Mouse (Mus musculus): ENCODE data around the gene Glra2. TPM values are rescaled to one million over a fixed set of nuclear protein-coding genes. Genes with fewer than 3 reads are reported as not detected.
A peak's percentile ranks its signal among the peaks of the same experiment; 100 is the strongest.
"Not testable (repeated sequence)": the region's sequence is repeated elsewhere in the genome, so short reads cannot be mapped to it uniquely, and the experiment has no call there.

Gene Glra2
- 12.7 and 15.5 TPM in 2 replicates for polyA plus RNA-seq (2015; fragmentation: Nextera tagmentation; extraction: Ambion mirVana)

DNA sequence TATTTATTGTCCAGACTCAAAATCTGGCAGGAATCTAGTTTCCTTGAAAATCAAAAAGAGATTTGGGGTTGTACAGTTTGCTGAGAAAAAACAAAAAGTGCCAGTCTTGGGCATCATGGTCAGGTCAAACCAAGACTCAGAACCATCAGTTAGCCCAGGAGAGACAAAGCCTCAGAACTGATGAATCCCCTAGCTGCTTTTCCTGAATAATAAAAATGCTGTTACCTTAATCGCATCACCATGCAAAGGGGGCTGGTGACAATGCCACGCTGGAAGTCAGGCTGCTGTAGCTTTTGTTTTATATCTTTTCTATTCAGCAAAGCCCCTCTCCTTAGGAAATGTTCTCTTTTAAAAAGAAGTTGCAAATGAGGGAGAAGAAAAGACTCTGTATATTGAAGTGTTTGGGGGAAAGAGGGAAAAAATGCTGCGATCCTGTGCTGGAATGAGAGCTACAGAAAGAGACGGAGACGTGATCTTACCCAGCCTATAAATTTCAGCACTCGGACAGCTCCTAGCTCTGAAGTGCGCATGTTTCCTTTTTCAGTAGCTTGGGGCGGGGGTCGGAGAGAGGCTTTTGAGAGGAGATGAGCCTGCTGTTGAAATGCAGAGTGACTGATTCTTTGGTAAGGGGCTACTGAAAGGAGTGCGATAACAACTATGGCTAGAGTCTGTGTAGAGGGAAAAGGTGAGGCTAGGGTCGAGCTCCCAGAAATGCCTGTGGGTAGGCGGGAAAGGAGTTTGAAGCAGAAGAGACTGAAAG, at the start of gene Glra2:
Gene Glra2 (minus strand): TSS at position 455 of the 760 bp plus-strand sequence.
- Histone ChIP-seq H3K27me3 (no peaks in the 10 kb centered on the region), H3K4me1 (no peaks in the 10 kb centered on the region), H3K4me2 (peak within 1 kb of the TSS; percentile 60), H3K9ac (no peak within 1 kb of the TSS), H3K9me3 (replicated peaks) (no peaks in the 10 kb centered on the region), H3K4me3 (peak within 1 kb of the TSS; percentile 32), H3K27ac (no peak within 1 kb of the TSS), H3K36me3 (ENCODE audit: poor library complexity, severe bottlenecking) (no peaks in the 10 kb centered on the region)
- 16% methylated on average over 12 of the region's 12 CpGs for WGBS
- ATAC-seq: peak; percentile 82

DNA sequence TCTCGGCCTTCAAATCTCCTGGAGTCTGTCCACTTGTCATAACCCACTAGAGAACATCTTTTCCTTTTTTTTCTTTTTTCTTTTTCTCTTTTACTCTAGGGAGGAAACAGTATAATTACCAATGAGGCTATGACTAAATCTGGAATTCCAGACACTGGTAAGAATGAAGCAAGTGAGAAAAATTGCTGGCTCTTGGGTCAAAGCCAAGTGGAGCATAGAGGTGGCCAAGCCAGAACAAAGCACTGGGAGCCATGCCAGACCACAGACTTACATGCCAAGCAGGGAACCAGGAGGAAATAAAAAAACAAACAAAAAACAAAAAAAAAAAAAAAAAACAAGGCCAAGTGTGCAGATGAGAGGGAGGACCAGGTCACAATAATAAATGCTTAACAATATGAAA, 35.6 kb upstream of the Glra2 start:
- peak; percentile 75 for ATAC-seq
- Histone ChIP-seq H3K9me3 (replicated peaks) (no peaks in the 10 kb centered on the region), H3K27me3 (no peaks in the 10 kb centered on the region), H3K9ac (no peak overlapping the region), H3K36me3 (ENCODE audit: poor library complexity, severe bottlenecking) (no peaks in the 10 kb centered on the region), H3K4me1 (no peaks in the 10 kb centered on the region), H3K4me3 (no peak overlapping the region), H3K27ac (no peak overlapping the region), H3K4me2 (no peak overlapping the region)
- 52% methylated on average over 1 of the region's 1 CpGs for WGBS

DNA sequence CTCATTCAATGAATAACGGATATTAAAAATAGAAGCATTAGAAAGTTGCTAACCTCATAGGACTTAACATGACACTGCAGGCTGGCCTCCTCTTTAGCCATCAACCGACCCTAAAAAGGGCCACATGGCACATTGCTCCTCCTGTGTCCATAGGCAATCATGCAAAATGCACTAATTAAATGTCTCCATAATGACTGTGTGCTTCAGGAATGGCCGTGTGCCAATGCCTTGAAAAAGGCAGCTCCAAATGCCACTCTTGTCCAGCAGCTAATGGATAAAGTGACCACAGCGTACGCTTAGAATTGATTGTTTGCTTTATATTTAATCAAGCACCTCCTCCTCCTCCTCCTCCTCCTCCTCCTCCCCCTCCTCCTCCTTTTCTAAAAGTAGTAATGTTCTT, 17.4 kb upstream of the Glra2 start:
- Histone ChIP-seq H3K27ac (no peak overlapping the region), H3K9me3 (replicated peaks) (no peaks in the 10 kb centered on the region), H3K4me2 (no peak overlapping the region), H3K27me3 (no peaks in the 10 kb centered on the region), H3K4me1 (no peaks in the 10 kb centered on the region), H3K9ac (no peak overlapping the region), H3K36me3 (ENCODE audit: poor library complexity, severe bottlenecking) (no peaks in the 10 kb centered on the region), H3K4me3 (no peak overlapping the region)
- ATAC-seq: no peak
- 63% methylated on average over 5 of the region's 5 CpGs for WGBS

DNA sequence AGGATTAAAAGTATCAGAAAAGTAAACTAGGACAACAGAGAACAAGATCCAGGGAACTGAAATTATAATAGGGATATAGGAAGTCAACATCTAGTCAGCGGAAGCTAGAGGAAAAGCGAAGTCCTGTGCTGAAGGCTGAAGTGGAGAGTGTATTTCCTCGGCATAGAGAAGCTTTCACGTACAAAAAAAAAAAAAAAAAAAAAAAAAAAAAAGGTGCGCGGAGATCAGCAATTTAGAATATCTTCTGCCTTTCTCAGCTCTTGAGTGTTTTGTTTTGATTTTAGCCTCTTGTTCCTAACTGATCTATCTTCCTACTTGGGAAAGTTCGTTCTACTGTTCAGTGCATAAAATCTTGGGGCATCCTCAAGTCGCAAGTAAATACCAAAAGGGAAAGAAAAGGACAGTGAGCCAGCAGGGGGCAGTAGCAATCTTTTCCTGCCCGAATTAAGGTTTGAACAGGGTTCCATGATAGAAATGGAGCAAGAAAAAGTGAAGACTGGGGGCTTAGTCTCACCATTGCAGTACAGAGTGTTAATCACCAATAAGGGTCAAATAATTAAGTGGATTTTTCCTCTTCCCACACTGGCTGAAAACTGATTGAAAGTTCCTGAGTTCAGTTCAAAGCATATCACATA, 623 bp upstream of the Glra2 start:
- Histone ChIP-seq H3K27ac (no peak overlapping the region), H3K4me1 (no peaks in the 10 kb centered on the region), H3K4me3 (peak overlapping the region; percentile 32), H3K9ac (no peak overlapping the region), H3K36me3 (ENCODE audit: poor library complexity, severe bottlenecking) (no peaks in the 10 kb centered on the region), H3K9me3 (replicated peaks) (no peaks in the 10 kb centered on the region), H3K27me3 (no peaks in the 10 kb centered on the region), H3K4me2 (peak overlapping the region; percentile 60)
- peak; percentile 59 for ATAC-seq
- WGBS: 19% methylated on average over 9 of the region's 9 CpGs

DNA sequence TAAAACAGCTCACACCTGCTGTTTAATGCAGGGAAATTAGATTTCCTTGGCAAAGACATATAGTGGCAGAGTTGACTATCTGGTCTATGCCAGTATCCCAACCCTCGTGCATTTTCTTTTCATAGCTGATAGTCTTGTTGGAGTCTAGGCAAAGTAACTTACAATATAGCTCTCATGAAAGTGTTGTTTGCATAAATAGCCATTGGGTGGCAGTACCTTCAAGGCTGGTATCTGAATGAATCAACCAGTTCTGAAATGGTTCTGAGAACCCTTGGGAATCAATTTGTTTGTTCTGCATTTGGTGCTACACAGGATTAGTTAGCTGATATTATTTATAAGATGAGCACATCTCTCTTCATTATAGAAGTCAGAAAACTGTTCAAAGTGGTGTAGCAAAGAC, 133.6 kb downstream of the Glra2 start:
- Histone ChIP-seq H3K27ac (no peak overlapping the region), H3K4me2 (no peak overlapping the region), H3K27me3 (no peaks in the 10 kb centered on the region), H3K4me3 (no peak overlapping the region), H3K9ac (no peak overlapping the region), H3K4me1 (no peaks in the 10 kb centered on the region), H3K9me3 (replicated peaks) (no peaks in the 10 kb centered on the region), H3K36me3 (ENCODE audit: poor library complexity, severe bottlenecking) (no peaks in the 10 kb centered on the region)
- no peak for ATAC-seq
- 42% methylated on average over 1 of the region's 1 CpGs for WGBS

DNA sequence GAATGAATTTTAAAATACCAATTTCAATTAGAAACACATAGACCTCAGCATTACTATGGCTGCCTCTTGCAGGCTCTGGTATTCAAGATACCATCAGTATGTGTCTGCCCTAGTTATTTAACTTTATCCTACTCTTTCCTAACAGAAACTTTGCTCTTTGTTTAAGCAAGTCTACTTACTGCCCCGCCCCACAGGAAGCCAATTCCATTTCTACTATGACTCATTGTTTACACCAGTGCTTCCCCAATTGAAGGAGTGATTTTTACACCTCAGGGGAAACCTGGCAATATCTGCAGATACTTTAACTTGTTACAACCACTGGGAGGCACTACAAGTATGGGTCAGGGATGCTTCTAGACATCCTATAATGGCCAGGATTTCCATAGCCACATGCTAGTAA, 136.0 kb downstream of the Glra2 start:
- H3K4me2 ChIP-seq: no peak overlapping the region
- no peaks in the 10 kb centered on the region for H3K4me1 ChIP-seq
- no peak overlapping the region for H3K27ac ChIP-seq
- ATAC-seq: no peak
- H3K27me3 ChIP-seq: no peaks in the 10 kb centered on the region
- no peak overlapping the region for H3K9ac ChIP-seq
- 46% methylated on average over 1 of the region's 1 CpGs for WGBS
- H3K4me3 ChIP-seq: no peak overlapping the region
- no peaks in the 10 kb centered on the region for H3K9me3 ChIP-seq (replicated peaks)
- H3K36me3 ChIP-seq (ENCODE audit: poor library complexity, severe bottlenecking): no peaks in the 10 kb centered on the region

DNA sequence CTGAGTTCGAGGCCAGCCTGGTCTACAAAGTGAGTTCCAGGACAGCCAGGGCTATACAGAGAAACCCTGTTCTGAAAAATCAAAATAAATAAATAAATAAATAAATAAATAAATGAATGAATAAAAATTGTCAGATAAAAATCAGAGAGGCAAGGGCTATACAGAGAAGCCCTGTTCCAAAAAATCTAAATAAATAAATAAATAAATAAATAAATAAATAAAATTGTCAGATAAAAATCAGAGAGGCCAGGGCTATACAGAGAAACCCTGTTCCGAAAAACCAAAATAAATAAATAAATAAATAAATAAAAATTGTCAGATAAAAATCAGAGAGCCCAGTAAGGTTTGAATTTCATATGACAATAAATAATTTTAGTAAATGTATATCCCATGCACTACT, 144.2 kb downstream of the Glra2 start:
- H3K4me1 ChIP-seq; ATAC-seq; H3K36me3 ChIP-seq (ENCODE audit: poor library complexity, severe bottlenecking); H3K9me3 ChIP-seq (replicated peaks); H3K9ac ChIP-seq; H3K27ac ChIP-seq; H3K27me3 ChIP-seq; H3K4me2 ChIP-seq; H3K4me3 ChIP-seq: not testable (repeated sequence)
- WGBS: 87% methylated on average over 2 of the region's 2 CpGs

DNA sequence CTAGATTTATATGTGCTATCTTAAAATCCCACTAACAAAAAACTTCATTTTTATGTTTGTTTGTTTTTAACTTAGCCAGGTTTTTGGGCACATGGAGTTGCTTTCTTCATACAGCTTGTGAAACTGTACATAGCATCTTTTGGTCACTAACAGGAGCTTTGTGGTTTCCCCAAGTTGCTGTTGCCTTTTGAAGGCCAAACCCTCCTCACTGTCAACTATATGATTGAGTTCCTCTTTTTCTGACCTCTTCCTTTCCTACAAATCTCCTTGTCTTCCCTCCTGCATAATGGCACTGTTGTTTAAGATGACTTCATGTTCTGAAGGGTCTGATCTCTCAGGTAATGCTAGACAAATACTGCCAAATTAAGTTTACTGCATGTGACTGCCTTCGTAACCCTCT, 170.6 kb downstream of the Glra2 start:
- no peak overlapping the region for H3K9ac ChIP-seq
- no peak overlapping the region for H3K4me3 ChIP-seq
- 100% methylated on average over 1 of the region's 1 CpGs for WGBS
- H3K4me1 ChIP-seq: no peaks in the 10 kb centered on the region
- no peaks in the 10 kb centered on the region for H3K9me3 ChIP-seq (replicated peaks)
- ATAC-seq: no peak
- H3K27ac ChIP-seq: no peak overlapping the region
- no peak overlapping the region for H3K4me2 ChIP-seq
- no peaks in the 10 kb centered on the region for H3K27me3 ChIP-seq
- H3K36me3 ChIP-seq (ENCODE audit: poor library complexity, severe bottlenecking): no peaks in the 10 kb centered on the region

DNA sequence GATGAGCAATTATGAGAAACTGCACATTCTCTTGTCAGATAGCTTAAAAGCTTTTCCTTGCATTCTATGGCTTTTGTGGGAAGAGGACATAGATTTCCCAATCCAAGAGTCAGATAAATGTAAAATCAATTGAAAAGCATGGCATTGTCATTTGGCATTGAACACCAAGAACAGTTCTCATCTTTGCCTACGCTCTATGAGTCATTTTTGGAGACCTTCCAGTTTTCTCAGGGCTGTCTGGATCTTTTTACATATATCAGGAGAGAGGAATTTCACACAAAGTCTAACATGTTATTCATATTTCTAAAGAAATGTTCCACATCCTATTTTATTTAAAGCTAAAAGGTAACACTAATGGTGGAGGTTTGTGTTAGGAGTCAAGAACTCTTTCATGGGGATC, 223.0 kb downstream of the Glra2 start:
- no peak overlapping the region for H3K9ac ChIP-seq
- ATAC-seq: no peak
- H3K4me2 ChIP-seq: no peak overlapping the region
- no peaks in the 10 kb centered on the region for H3K27me3 ChIP-seq
- H3K4me1 ChIP-seq: no peaks in the 10 kb centered on the region
- H3K27ac ChIP-seq: no peak overlapping the region
- no peaks in the 10 kb centered on the region for H3K36me3 ChIP-seq (ENCODE audit: poor library complexity, severe bottlenecking)
- H3K4me3 ChIP-seq: no peak overlapping the region
- WGBS: 93% methylated on average over 1 of the region's 1 CpGs
- no peaks in the 10 kb centered on the region for H3K9me3 ChIP-seq (replicated peaks)

All from forebrain, embryonic 13.5 days (tissue).